Mouse (Mus musculus) ES-E14 (cell line): Measurements from ENCODE around the gene Ccnd1. TPM values are rescaled to one million over a fixed set of nuclear protein-coding genes. Genes with fewer than 3 reads are reported as not detected.
"Not testable (repeated sequence)": the region's sequence is repeated elsewhere in the genome, so short reads cannot be mapped to it uniquely, and the experiment has no call there.

Experiments used
- DNase-seq: peaks from one replicate; pipeline ENCODE4 v3.0.0-alpha.2; 2013; ENCODE audit warnings: low read depth, low spot score
- H3K27ac ChIP-seq: 2 replicates; pipeline ENCODE4 v1.5.1; 2012; ENCODE audit warnings: low read depth, mild to moderate bottlenecking, low read length, moderate library complexity, mixed read lengths; ENCODE audit not compliant: poor library complexity, insufficient read depth, severe bottlenecking
- H3K36me3 ChIP-seq: 2 replicates; pipeline ENCODE4 v1.6.1; 2012; ENCODE audit warnings: mild to moderate bottlenecking, low read length, moderate library complexity, mixed read lengths; ENCODE audit not compliant: control insufficient read depth, poor library complexity, insufficient read depth, severe bottlenecking
- H3K4me1 ChIP-seq, 2 experiments: fragments of 150-350 bp in 1 of 2; sonication (generic) in 1 of 2; 2 replicates each; pipeline ENCODE4 v1.6.1; 2012; ENCODE audit warnings: low read length in 2 of 2, mild to moderate bottlenecking in 1 of 2, mixed read lengths in 1 of 2; ENCODE audit not compliant: control insufficient read depth in 2 of 2, insufficient read depth in 2 of 2, poor library complexity in 1 of 2
- H3K4me3 ChIP-seq, 2 experiments: fragments of 150-350 bp in 1 of 2; sonication (generic) in 1 of 2; 2 replicates each; pipeline ENCODE4 v1.5.1; 2012; ENCODE audit warnings: low read length in 2 of 2, low read depth in 1 of 2, mild to moderate bottlenecking in 1 of 2, mixed read lengths in 1 of 2; ENCODE audit not compliant: insufficient read depth in 1 of 2, poor library complexity in 1 of 2, severe bottlenecking in 1 of 2
- H3K9ac ChIP-seq: 2 replicates; pipeline ENCODE4 v1.6.1; 2012; ENCODE audit warnings: low read depth, mild to moderate bottlenecking, low read length, mixed read lengths; ENCODE audit not compliant: poor library complexity, insufficient read depth, severe bottlenecking
- H3K9me3 ChIP-seq: fragments of 150-350 bp; sonication (generic); 2 replicates; pipeline ENCODE4 v1.6.1; 2012; ENCODE audit warnings: low read depth, mild to moderate bottlenecking, low read length; ENCODE audit not compliant: control insufficient read depth, insufficient read depth
- CHD2 ChIP-seq: IDR thresholded peaks from 2 replicates; pipeline ENCODE4 v1.6.1; 2014; ENCODE audit warnings: mild to moderate bottlenecking, low read depth, low read length, inconsistent platforms
- HCFC1 ChIP-seq: IDR thresholded peaks from 2 replicates; pipeline ENCODE4 v1.6.1; 2012; ENCODE audit warnings: low read length, inconsistent platforms, borderline replicate concordance; ENCODE audit not compliant: insufficient read depth
- MAFK ChIP-seq: IDR thresholded peaks from 2 replicates; pipeline ENCODE4 v1.6.1; 2014; ENCODE audit warnings: mild to moderate bottlenecking, low read depth, low read length, inconsistent platforms; ENCODE audit not compliant: insufficient read depth
- ZC3H11A ChIP-seq: IDR thresholded peaks from 2 replicates; pipeline ENCODE4 v1.6.1; 2012; ENCODE audit warnings: low read depth, mild to moderate bottlenecking, inconsistent platforms, low read length, borderline replicate concordance
- ZNF384 ChIP-seq: IDR thresholded peaks from 2 replicates; pipeline ENCODE4 v1.6.1; 2012; ENCODE audit warnings: low read depth, low read length, inconsistent platforms
- in situ Hi-C, 2 experiments: fragments of 600-800 bp; cut with MboI; formaldehyde crosslinking; loops; one replicate each; pipeline ENCODE4 v1.15.1; 2025; ENCODE audit warnings: low sequenced_read_pairs in 2 of 2, inconsistent platforms in 1 of 2; ENCODE audit not compliant: unreplicated experiment in 2 of 2
- total RNA-seq: library from RNA; depleted of rRNA; stranded (reverse); fragments of 300-350 nt; gene quantifications from 2 replicates; pipeline ENCODE4 v1.2.3, GENCODE M21; 2012

Gene Ccnd1
- total RNA-seq, 1 experiment, result 57.6 TPM

GRCm38 (mm10) chr7:144907793-144908192, 31.9 kb downstream of the Ccnd1 start:
- Histone ChIP-seq H3K4me1 (peaks cover 0 to 10% of the 10 kb centered on the region in 2 experiments; a peak in 2 of 4 replicates), H3K36me3 (no peaks in the 10 kb centered on the region), H3K9me3 (no peaks in the 10 kb centered on the region), H3K9ac (no peak overlapping the region), H3K27ac (no peak overlapping the region), H3K4me3 (no peak overlapping the region)
- peak; percentile 70 for DNase-seq
- TF ChIP-seq CHD2, result no peak
- peak; percentile 43; the same call in 1 of the 2 replicates for TF ChIP-seq HCFC1
- TF ChIP-seq ZC3H11A, result no peak
- peak; percentile 87 for TF ChIP-seq MAFK
- 0 out of 2 replicates have a peak, but pooled peaks have one; percentile 13 for TF ChIP-seq ZNF384
- in situ Hi-C loops, result loop anchor here in 1 of 2 experiments (25.0 kb wide), 1 partner anchor 320 kb away; the partner anchor contains the start of gene Fadd

DNA sequence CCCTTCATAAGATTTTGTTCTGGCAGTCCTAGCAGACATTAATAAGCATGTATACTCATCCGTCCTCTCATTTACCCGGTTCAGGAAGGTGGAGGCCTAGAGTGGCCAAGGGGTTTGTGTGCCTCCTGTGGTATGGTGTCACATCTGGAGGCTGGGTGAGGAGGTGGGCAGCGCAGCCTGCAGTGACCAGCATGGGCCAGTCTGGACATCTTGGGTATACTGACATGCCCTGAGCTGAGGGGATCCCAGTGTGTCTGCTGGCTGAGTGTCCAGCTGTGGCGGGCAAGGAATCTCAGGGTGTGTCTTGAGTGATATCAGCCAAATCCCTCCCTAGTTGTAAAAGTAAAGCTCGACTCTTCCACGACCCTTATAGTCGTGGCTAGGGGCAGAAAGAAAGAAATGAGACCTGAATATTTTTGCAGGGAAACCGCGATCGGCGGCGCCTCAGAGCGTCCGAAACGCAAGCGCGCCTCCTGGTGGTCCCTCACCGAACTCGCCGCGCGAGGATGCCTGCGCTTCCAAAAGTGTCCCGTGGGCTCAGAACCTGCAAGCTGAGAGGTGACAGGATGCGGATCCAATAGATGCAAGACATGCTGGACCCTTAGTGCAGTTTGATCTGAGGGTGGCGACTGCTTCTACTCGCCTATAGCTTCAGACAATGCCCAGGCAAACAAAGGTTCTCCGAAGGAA, 32.9 kb downstream of the Ccnd1 start:
- Histone ChIP-seq H3K36me3 (no peaks in the 10 kb centered on the region), H3K9me3 (no peaks in the 10 kb centered on the region), H3K4me1 (peaks cover 2 to 13% of the 10 kb centered on the region in 2 experiments; a peak in 3 of 4 replicates), H3K4me3 (no peak overlapping the region), H3K9ac (0 out of 2 replicates have a peak overlapping the region, but pooled peaks have one; percentile 12), H3K27ac (no peak overlapping the region)
- no peak for TF ChIP-seq HCFC1
- TF ChIP-seq ZC3H11A, result peak; percentile 73
- in situ Hi-C loops, result loop anchor here in 1 of 2 experiments (25.0 kb wide), 1 partner anchor 320 kb away; the partner anchor contains the start of gene Fadd
- DNase-seq, result no peak

DNA sequence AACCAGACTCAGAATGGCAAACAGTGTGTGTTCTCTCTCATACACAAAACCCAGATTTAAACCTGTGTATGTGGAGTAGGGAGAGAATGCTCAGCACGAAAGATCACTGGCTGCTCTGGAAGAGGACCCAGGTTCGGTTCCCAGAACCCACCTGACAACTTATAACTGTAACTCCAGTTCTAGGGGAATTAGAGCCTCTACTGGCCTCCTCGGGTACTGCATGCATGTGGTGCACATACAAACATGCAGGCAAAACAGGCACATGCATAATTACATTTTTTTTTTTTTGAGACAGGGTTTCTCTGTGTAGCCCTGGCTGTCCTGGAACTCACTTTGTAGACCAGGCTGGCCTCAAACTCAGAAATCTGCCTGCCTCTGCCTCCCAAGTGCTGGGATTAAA, 34.2 kb downstream of the Ccnd1 start:
- in situ Hi-C loops, result loop anchor here in 1 of 2 experiments (25.0 kb wide), 1 partner anchor 318 kb away; the partner anchor contains the start of gene Fadd
- not testable (repeated sequence) for DNase-seq, H3K36me3 ChIP-seq, H3K9ac ChIP-seq, H3K9me3 ChIP-seq, H3K4me3 ChIP-seq, H3K27ac ChIP-seq
- H3K4me1 ChIP-seq, result peaks cover 2 to 19% of the 10 kb centered on the region in 2 experiments

DNA sequence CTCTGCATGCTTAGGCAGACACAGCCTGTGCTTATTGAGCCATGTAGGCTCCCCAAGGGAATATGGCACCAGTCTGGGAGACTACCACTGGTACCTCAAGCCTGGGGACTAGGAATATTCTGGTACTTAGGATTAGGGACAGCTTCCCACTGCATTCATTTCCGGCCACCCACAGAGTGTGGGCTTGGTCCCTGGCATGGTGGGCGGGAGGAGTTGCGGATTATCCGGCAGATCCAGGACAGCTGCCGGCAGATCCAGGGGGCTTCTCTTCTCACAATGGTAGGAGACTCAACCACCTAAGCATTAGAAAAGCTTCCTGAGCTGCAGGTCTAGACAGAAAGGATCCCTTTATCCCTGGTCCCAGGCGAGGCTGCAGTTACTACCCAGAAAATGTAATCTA, 41.2 kb downstream of the Ccnd1 start:
- in situ Hi-C loops, result loop anchor here in 1 of 2 experiments (5.0 kb wide), 2 partner anchors 106 to 316 kb away; partner anchors contain the start of gene Fadd
- no peak for DNase-seq
- Histone ChIP-seq H3K9me3 (no peaks in the 10 kb centered on the region), H3K4me3 (no peak overlapping the region), H3K27ac (no peak overlapping the region), H3K4me1 (peaks cover 7 to 19% of the 10 kb centered on the region in 2 experiments), H3K36me3 (peaks cover 6% of the 10 kb centered on the region; the same call in 1 of the 2 replicates), H3K9ac (no peak overlapping the region)
- TF ChIP-seq CHD2 (no peak), HCFC1 (no peak), MAFK (no peak), ZNF384 (no peak), ZC3H11A (no peak)
